Mouse (Mus musculus): ENCODE measurements at regions not wholly inside any gene's neighbourhood (a gene's known extent, or its start where the extent isn't known, plus 50 kb on each side); places are given as distances from the start of the nearest gene placed in this dataset.

- TF ChIP-seq CTCF (IDR thresholded peaks at IDR 0.05; ENCODE audit: low read depth) (no peak), EP300 (IDR thresholded peaks at IDR 0.05; ENCODE audit: low read depth) (no peak)
Measured at GRCm38 (mm10) chr17:60509122-60509521, 1496.0 kb upstream of the Nudt12 start.

Measured in liver, postnatal 0 days (tissue).